Mouse (Mus musculus): Measurements from ENCODE around the gene Insig2. TPM values are rescaled to one million over a fixed set of nuclear protein-coding genes. Genes with fewer than 3 reads are reported as not detected.

Gene Insig2
- total RNA-seq (2023), result 14.8 TPM

DNA sequence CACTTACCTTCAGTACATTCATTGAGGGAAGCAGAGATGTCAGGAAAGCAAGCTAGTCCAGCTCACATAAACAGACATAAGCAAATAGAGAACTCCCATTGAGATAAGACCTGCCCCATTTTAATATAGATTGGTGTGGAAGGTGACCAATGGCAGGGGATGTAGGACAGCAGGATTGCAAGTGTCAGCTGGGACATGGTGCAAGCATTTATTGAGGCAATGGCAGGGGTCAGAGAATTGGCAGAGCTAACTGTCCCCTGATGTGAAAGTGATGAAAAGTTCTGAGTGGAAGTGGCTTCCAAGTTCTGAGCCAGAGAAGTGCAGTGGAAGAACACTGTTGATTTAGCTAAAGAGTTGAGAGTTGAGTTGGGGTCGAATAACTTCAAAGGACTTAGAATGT, at the start of gene Insig2:
Gene Insig2 (minus strand): TSS at position 105 of the 400 bp plus-strand sequence.

Other genes with a start within 250 kb of the Insig2 start
- 34.1 TPM for gene Ccdc93, start 98.5 kb upstream of the Insig2 start, total RNA-seq (2023)
- gene Htr5b, start 195.9 kb upstream of the Insig2 start, total RNA-seq (2023), result not detected
- 81.3 TPM for gene Ddx18, start 235.4 kb upstream of the Insig2 start, total RNA-seq (2023)